Mouse (Mus musculus) granulocyte monocyte progenitor cell, adult 5-6 weeks (primary cell): ENCODE measurements around the gene Nupr1l. TPM values are rescaled to one million over a fixed set of nuclear protein-coding genes. Genes with fewer than 3 reads are reported as not detected.
"Not testable (repeated sequence)": the region's sequence is repeated elsewhere in the genome, so short reads cannot be mapped to it uniquely, and the experiment has no call there.

ENCODE experiments used
- ATAC-seq: replicated peaks from 2 replicates; pipeline ENCODE4 v1.8.0; 2016; ENCODE audit warnings: mild to moderate bottlenecking, moderate TSS enrichment, inconsistent platforms; ENCODE audit not compliant: poor library complexity, severe bottlenecking
- total RNA-seq, 2 experiments: library from RNA; stranded (forward) in 1 of 2; stranded (reverse) in 1 of 2; fragments of 200-712, 200-1000 nt in 1 of 2; fragments of >200 nt in 1 of 2; fragmentation: Nextera tagmentation in 1 of 2; gene quantifications; 2 replicates each; pipeline ENCODE4 v1.2.3; 2014 to 2017

The Nupr1l gene
- total RNA-seq (2014; fragmentation: Nextera tagmentation) (0.21 and 1.5 TPM in 2 replicates), total RNA-seq (2017) (0.34 and 0.72 TPM in 2 replicates)

- peak; percentile 98 for ATAC-seq
These were observed at the start of gene Nupr1l for GRCm38 (mm10) chr5:129908242-129908965. TSS of gene Nupr1l (plus strand) at chr5:129908540.

DNA sequence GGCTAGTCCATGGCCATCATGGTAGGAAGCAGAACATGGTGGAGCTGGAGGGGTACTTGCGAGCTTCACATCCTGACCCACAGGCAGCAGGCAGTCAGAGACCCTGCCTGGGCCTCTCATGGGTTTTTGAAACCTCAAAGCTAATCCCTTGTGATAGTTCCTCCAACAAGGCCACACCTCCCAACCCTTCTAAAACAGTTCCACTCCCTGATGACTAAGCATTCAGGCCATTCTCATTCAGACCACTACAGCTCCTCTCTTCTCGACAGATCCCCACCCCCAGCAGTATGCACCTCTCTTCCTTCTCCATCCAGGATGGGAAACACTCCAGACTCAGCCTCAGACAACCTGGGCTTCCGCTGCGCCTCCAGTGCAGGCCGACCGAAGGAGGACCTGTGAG lies 46.0 kb upstream of the Nupr1l start:
- no peak for ATAC-seq

DNA sequence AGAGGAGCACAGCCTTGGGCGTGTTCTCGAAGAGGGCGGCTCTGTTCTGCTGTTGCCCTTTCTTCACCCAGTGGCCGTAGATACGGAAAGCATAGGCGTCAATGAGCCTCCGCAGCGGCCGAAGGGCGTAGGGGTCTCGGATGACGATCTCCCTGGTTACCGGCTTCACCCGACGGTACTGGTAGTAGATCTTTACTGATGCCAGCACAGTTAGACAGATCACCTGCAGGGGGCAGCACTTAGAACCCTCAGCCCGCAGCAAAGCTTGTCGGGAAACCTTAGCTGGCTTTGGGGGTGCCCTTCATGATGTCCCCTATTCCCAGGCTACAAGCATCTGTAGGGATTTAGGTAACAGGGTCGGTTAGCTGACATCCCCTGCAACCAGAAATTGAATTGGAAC lies 43.9 kb upstream of the Nupr1l start:
- peak; percentile 76 for ATAC-seq

DNA sequence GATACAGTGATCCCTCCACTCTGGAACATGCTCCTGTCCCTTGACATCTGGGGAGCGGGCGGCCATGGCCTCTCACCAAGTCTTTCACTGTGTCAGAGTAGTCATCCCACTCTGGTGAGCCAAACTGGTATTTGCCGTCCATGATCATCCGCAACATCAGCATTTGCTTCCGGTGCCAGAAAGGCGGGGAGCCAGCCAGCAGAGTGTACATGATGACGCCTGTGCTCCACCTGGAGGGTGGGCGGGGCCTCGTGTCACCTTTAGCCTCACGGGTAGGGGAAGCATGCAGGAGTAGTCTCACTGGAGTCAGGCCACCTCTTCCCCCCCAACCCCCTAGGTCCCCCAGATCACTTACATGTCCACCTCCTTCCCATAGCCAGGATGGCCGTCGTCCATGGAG lies 42.5 kb upstream of the Nupr1l start:
- ATAC-seq = no peak

DNA sequence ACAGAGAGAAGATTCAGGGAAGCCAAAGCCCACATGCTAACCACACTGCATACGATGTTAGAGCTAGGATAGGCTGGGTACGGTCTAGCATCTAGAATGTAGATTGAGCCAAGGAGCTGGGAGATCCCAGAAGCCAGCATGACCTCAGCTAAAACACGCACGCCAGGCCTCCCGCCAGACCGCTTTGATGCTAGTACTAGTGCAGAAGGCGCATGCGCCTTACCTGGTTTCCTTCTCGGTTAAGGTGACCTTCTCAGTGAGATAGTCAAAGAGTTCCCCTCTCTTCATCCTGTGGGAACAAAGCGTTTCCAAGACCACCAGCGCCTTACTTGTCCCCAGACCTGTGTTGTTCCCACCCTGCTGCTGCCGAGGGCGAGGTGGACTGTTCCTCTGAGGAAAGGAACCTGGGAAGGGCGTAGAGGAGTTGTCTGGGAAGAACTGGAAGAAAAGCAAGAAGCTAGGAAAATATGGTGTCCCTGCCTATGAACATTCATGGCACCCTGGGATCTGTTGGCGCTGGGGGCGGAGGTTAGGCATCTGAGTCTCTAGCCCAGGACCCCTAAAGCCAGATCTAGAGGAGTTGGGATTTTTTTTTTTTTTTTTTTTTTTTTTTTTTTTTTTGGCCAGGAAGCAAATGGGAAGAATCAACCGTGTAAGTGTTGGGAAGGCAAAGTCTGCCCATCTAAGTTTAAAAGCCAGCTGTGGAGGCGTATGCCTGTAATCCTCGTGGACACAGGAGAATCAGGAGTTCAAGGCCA lies 38.9 kb upstream of the Nupr1l start:
- no peak for ATAC-seq

- no peak for ATAC-seq
These were observed 37.1 kb upstream of the Nupr1l start for GRCm38 (mm10) chr5:129871238-129871637.

- ATAC-seq = no peak; the same call in 1 of the 2 replicates
These were observed 34.4 kb upstream of the Nupr1l start for GRCm38 (mm10) chr5:129873942-129874341.

DNA sequence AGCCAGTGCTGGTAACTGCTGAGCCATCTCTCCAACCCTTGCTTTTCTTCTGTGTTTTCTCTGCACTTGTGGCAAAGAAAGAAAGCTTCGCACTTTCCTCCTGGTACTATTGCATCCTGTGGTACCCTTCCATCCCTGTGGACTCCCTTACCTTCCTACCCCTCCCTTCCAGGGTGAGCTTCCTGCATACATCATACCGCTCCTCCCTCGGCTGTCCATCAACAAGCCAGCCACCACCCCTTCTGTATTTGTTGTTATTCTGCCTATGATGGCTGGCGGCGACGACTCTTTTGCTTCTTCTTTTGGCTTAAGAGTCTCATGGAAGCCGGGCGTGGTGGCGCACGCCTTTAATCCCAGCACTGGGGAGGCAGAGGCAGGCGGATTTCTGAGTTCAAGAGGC lies 33.2 kb upstream of the Nupr1l start:
- ATAC-seq = no peak

- no peak for ATAC-seq
These were observed 30.4 kb upstream of the Nupr1l start for GRCm38 (mm10) chr5:129877731-129878455.

GRCm38 (mm10) chr5:129878946-129879345 lies 29.4 kb upstream of the Nupr1l start:
- ATAC-seq = no peak

GRCm38 (mm10) chr5:129879888-129880287 lies 28.5 kb upstream of the Nupr1l start:
- no peak for ATAC-seq

GRCm38 (mm10) chr5:129886271-129886670 lies 22.1 kb upstream of the Nupr1l start:
- no peak for ATAC-seq

GRCm38 (mm10) chr5:129886911-129887636 lies 21.3 kb upstream of the Nupr1l start, which contains the start of gene Chchd2:
TSS of gene Chchd2 (minus strand) at chr5:129887470.
- peak; percentile 98 for ATAC-seq

GRCm38 (mm10) chr5:129890390-129890789 lies 17.9 kb upstream of the Nupr1l start:
- not testable (repeated sequence) for ATAC-seq

GRCm38 (mm10) chr5:129895198-129896088 lies 12.9 kb upstream of the Nupr1l start, which contains the start of gene Zbed5:
TSS of gene Zbed5 (plus strand) at chr5:129895723.
- peak; percentile 100 for ATAC-seq

- ATAC-seq = no peak
These were observed 9.9 kb upstream of the Nupr1l start, which contains the start of gene Phkg1 for GRCm38 (mm10) chr5:129898449-129898848. TSS of gene Phkg1 (minus strand) at chr5:129898549.

GRCm38 (mm10) chr5:129907775-129908174 lies 565 bp upstream of the Nupr1l start:
- ATAC-seq = no peak; the same call in 1 of the 2 replicates

- ATAC-seq = no peak
These were observed 807 bp downstream of the Nupr1l start for GRCm38 (mm10) chr5:129909147-129909546.

- no peak for ATAC-seq
These were observed 1.3 kb downstream of the Nupr1l start for GRCm38 (mm10) chr5:129909591-129909990.
